Mouse (Mus musculus) left cerebral cortex, postnatal 36 days (tissue): ENCODE data around the gene Lrg1. TPM values are rescaled to one million over a fixed set of nuclear protein-coding genes. Genes with fewer than 3 reads are reported as not detected.

Experiments
- DNase-seq, 2 experiments: peaks; one replicate each; pipeline ENCODE4 v3.0.0; 2021 to 2022; ENCODE audit warnings: low spot score in 2 of 2, mixed read lengths in 1 of 2
- intact Hi-C: fragments of 180-260 bp; cut with DNase I; formaldehyde crosslinking; loops from one replicate; pipeline ENCODE4 v1.15.1; 2025
- total RNA-seq, 2 experiments: library from RNA; stranded (reverse); gene quantifications; 2 replicates each; pipeline ENCODE4 v1.2.3; 2021

Lrg1 gene
- total RNA-seq, 2 experiments from 2014 or later, result 4.2 to 5.4 TPM

GRCm38 (mm10) chr17:56137839-56138613, 16.2 kb upstream of the Lrg1 start:
- DNase-seq, result no peak
- intact Hi-C loops, result no loop called here

GRCm38 (mm10) chr17:56136558-56136957, 14.8 kb upstream of the Lrg1 start:
- no peak for DNase-seq
- intact Hi-C loops, result no loop called here

- DNase-seq, result peak in 1 of 2 experiments; percentile 48
- intact Hi-C loops, result loop anchor here (2.0 to 5.0 kb wide), 2 partner anchors 24 to 123 kb away; partner anchors contain the start of gene Fem1a
These were observed 12.7 kb upstream of the Lrg1 start for GRCm38 (mm10) chr17:56134463-56134971.

GRCm38 (mm10) chr17:56133457-56134363, 11.9 kb upstream of the Lrg1 start:
- intact Hi-C loops, result loop anchor here (2.0 to 5.0 kb wide), 2 partner anchors 25 to 124 kb away; partner anchors contain the start of gene Fem1a
- no peak for DNase-seq

DNA sequence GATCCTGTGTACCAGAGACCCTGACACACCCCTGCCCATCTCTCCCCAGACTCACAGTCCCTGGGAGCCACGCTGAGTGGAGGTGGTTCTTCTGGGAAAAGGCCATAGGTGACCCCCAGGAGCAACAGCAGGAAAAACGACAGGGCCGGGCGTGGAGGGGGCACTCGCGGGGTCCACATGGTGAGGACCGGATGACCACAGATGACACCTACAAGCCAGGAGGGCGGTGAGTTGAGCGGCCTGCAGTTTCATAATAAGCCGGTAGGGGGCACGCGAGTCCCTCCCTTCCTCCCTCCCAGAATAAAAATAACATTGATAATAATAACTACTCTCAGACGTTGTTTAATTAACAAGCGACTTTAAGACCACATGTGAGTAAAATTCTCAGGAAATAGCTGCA, 10.9 kb upstream of the Lrg1 start:
- intact Hi-C loops, result loop anchor here (5.0 kb wide), 1 partner anchor 125 kb away; the partner anchor contains the start of gene Fem1a
- DNase-seq, result no peak

DNA sequence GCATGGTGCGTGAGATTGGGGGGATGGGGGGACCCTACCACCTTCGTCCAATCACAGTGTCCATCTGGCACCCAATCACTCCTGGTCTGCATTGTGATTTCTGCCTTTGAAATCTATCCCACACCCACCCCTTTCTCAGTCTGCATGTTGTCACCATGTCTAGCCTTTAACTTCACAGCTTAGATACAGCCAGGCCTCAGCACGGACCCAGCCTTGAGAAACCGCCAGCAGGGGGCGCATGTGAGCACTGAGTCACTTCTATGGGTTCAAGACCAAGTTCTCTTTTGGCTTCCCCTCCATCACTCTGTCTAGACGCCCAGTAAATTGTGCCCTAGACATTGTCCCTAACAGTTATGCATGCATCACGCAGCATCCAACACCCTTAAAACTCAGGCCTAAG, 10.0 kb upstream of the Lrg1 start:
- intact Hi-C loops, result loop anchor here (5.0 kb wide), 1 partner anchor 125 kb away; the partner anchor contains the start of gene Fem1a
- peak in 1 of 2 experiments; percentile 46 for DNase-seq

DNA sequence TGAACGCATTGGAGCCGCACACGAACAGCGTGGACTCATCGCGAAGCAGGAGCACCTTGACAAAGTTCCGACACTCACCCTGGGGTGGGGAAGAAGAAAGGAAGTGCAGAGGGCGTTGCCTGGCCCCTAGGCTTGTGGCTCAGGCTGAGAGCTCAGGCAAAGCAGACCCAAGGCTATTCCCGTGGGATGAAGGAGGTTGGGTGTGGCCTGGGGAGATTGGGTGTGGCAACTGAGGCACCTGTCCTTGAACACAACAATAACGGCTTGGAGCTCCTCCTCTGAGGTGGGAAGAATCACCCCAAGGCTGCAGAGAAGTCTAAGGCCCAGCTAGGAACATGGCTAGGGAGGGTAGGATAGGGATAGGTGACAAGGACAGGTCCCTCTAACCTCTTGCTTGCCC, 9.3 kb upstream of the Lrg1 start:
- DNase-seq, result no peak
- intact Hi-C loops, result loop anchor here (5.0 kb wide), 1 partner anchor 126 kb away; the partner anchor contains the start of gene Fem1a

GRCm38 (mm10) chr17:56128246-56128645, 6.4 kb upstream of the Lrg1 start:
- intact Hi-C loops, result no loop called here
- no peak for DNase-seq

GRCm38 (mm10) chr17:56126175-56126574, 4.4 kb upstream of the Lrg1 start:
- intact Hi-C loops, result no loop called here

DNA sequence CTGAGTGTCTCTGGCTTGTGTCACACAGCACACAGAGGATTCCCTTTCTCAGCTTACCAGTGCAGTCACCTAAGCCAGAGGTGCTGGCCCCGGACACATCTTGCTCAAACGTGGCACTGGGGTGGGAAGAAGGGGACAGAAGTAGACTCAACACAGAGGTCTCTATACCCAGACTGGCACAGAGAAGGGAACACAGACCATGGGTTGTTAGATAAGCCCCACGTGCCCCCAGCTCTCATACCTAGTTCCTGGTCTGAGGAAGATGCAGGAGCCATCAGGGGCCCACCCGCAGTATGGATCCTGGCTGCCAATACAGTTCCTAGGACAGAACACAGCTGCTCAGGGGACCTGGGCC, 3.5 kb upstream of the Lrg1 start:
- DNase-seq, result no peak
- intact Hi-C loops, result no loop called here

More at GRCm38 (mm10) chr17:56126175-56126574, 4.4 kb upstream of the Lrg1 start:
- DNase-seq, result no peak

DNA sequence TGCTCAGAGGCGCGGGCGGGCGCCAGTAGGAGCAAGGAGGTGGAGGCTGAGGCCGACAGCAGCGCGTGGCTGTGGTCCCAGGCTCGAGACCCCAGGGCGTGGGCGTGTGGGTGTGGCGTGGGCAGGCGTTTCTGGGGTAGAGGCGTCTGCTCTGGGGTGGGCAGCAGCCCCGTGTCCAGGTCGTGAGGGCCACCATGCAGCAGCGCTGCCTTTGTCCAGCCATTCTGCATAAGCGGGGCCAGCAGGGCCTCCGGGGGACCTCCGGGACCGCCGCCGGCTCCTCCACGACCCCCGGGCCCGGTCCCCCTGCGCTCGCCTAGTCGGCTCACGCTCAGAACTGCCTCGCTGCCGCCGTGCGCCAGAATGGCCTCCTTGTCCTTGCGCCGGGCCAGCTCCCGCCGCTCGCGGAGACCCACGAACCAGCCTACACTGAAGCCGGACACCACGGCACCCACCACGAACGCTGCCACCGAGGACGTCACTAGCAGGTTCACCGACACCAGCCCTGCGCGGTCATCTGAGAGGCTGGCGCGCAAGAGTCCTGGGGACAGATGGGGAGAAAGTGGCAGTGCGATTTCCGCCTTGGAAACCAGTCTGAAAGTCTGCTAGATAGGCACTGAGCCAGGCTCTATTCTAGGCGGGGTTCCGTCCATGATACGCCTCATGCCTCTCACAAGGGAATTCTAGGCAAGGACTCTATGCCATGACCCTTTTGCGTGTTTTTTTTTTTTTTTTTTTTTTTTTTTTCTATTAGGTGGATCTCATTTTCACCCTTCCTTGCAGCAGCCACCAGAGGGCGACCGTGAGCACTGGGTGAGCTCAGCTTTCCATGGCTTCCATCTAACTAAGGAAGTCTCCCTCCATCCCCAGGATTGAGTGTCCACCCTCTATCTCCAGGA, 2.8 kb upstream of the Lrg1 start:
- intact Hi-C loops, result loop anchor here (5.0 kb wide), 1 partner anchor 33 kb away; no protein-coding TSS in a partner anchor

GRCm38 (mm10) chr17:56123681-56124340, 2.0 kb upstream of the Lrg1 start:
- no peak for DNase-seq
- intact Hi-C loops, result loop anchor here (5.0 kb wide), 1 partner anchor 33 kb away; no protein-coding TSS in a partner anchor

More for the DNA sequence above, 2.8 kb upstream of the Lrg1 start:
- peak; percentile 50 to 58 for DNase-seq

- intact Hi-C loops, result loop anchor here (5.0 kb wide), 1 partner anchor 34 kb away; no protein-coding TSS in a partner anchor
- no peak for DNase-seq
These were observed 1.4 kb upstream of the Lrg1 start for GRCm38 (mm10) chr17:56123161-56123560.

- DNase-seq, result no peak
- intact Hi-C loops, result loop anchor here (5.0 kb wide), 1 partner anchor 37 kb away; no protein-coding TSS in a partner anchor
These were observed 1.6 kb downstream of the Lrg1 start for GRCm38 (mm10) chr17:56119981-56120880.

GRCm38 (mm10) chr17:56119431-56119830, 2.4 kb downstream of the Lrg1 start:
- intact Hi-C loops, result no loop called here
- DNase-seq, result no peak

- intact Hi-C loops, result no loop called here
- DNase-seq, result peak in 1 of 2 experiments; percentile 45
These were observed 4.5 kb downstream of the Lrg1 start, which contains the start of gene Plin5 for GRCm38 (mm10) chr17:56117251-56117710. Gene Plin5, minus strand, starts transcription at chr17:56117596.

DNA sequence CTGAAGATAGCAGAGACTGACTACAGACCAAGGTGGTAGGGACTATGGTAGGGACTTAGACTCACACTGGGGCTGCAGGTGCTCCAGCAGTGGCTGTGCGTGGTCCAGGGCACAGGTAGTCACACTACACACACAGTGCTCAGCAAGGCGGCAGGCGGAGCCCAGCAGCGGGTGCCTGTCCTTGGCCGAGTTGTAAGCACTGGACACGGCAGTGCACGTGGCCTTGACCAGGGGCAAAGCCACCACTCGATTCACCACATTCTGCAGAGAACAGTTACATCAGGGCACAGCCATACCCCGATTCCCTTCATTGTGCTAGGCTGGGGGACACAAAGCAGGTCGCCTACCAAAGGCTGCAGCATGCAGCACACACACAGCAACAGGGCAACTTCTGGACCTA, 5.6 kb downstream of the Lrg1 start:
- intact Hi-C loops, result no loop called here
- no peak for DNase-seq
